Mouse (Mus musculus): ENCODE data around the gene Abcb1a. TPM values are rescaled to one million over a fixed set of nuclear protein-coding genes. Genes with fewer than 3 reads are reported as not detected.

Gene Abcb1a
- polyA plus RNA-seq, 1 experiment from 2014 or later: 0.64 TPM

DNA sequence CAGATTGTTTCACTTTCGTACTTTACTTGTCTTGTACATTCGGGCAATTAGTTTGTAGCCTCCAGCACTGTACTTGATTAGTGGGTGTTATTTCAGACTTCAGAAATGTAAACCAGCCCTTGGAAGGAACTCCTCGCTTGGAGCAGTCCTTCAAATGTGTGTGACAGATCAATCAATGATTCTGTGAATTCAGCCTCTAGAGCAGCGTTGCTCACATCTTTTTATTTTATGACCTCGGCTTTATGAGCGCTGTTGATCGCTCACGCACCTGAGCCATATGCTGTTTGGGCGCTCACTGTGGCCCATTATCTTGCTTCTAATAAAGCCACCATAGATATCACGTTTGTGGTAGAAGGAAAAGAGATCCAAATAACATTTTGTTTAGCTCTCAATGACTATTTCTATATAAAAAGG is 868 bp downstream of the Abcb1a start:
- DNase-seq (ENCODE audit: low spot score) (no peak), ATAC-seq (ENCODE audit: insufficient read depth, low FRiP score, low TSS enrichment) (peak; percentile 53; the same call in 1 of the 2 replicates)
- no peaks in the 10 kb centered on the region for H3K4me1 ChIP-seq (ENCODE audit: control insufficient read depth, insufficient read depth, low read length)
- H3K9ac ChIP-seq (ENCODE audit: low read length): no peak overlapping the region
- WGBS: 67% methylated on average over 10 of the region's 10 CpGs
- H3K36me3 ChIP-seq (ENCODE audit: control insufficient read depth, insufficient read depth, low read length): no peaks in the 10 kb centered on the region
- H3K9me3 ChIP-seq (ENCODE audit: control insufficient read depth, low read length): no peaks in the 10 kb centered on the region
- H3K4me3 ChIP-seq (ENCODE audit: low read depth, low read length): peak overlapping the region; percentile 33; the same call in 1 of the 2 replicates
- H3K27me3 ChIP-seq (ENCODE audit: control insufficient read depth, insufficient read depth, low read length): no peaks in the 10 kb centered on the region
- peak overlapping the region; percentile 70 for H3K4me2 ChIP-seq (ENCODE audit: low read depth)
- no peak overlapping the region for H3K27ac ChIP-seq (ENCODE audit: low read depth, low read length)

DNA sequence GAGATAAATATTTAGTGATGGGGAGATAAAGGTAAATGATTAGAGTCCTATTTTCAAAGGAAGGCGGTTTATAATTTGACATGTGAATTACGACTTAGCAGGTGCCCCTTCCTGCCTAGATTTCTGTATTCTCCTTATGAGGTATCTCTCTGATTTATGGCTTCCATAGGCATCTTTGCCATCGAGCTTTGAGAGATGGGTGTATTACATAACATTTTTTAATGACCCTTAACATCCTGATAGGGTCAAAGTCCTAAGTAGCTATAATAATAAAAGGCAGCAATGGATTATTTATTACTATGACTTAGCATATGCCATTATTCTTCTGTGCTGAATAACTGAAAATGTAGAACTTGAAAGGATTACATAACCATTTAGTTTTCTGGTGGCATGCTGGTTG is 4.8 kb downstream of the Abcb1a start:
- Histone ChIP-seq H3K9ac (ENCODE audit: low read length) (no peak overlapping the region), H3K4me1 (ENCODE audit: control insufficient read depth, insufficient read depth, low read length) (no peaks in the 10 kb centered on the region), H3K27ac (ENCODE audit: low read depth, low read length) (no peak overlapping the region), H3K36me3 (ENCODE audit: control insufficient read depth, insufficient read depth, low read length) (no peaks in the 10 kb centered on the region), H3K27me3 (ENCODE audit: control insufficient read depth, insufficient read depth, low read length) (no peaks in the 10 kb centered on the region), H3K4me2 (ENCODE audit: low read depth) (no peak overlapping the region), H3K4me3 (ENCODE audit: low read depth, low read length) (no peak overlapping the region), H3K9me3 (ENCODE audit: control insufficient read depth, low read length) (no peaks in the 10 kb centered on the region)
- no peak for ATAC-seq (ENCODE audit: insufficient read depth, low FRiP score, low TSS enrichment)
- whole genome bisulfite sequencing: 65% methylated on average over 3 of the region's 3 CpGs
- no peak for DNase-seq (ENCODE audit: low spot score)

DNA sequence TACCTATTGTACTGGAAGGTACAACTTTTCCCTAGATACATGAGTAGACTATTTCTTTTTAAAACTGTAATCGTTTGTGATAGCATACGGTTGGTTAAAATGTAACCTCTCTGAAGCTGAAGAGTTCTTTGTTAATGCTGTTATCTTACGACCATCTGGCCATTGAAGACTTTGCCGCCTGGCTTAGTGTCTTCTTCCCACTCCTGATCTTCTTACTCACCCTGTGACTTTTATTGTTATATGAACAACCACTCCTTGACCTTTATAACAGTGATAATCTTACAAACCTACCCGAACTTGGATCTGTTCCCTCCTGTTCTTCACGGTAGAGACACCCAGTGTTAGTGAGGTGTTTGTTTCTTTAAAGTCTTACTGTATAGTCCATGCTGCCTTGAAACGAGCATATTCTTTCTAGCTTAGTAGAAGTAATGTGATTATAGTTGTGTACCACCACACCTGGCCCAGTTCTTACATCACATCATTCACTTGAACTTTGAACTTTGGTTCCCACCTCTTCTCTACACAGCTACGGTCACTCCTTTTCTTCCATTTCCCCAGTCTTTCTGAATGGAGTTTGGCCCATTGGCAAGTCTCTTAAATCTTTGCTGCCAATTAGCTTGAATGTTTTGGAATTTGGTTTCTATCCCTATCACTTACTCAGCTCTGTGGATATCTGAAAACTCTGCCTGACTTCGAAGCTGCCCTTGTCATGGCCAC is 8.0 kb downstream of the Abcb1a start:
- H3K4me2 ChIP-seq (ENCODE audit: low read depth): no peak overlapping the region
- ATAC-seq (ENCODE audit: insufficient read depth, low FRiP score, low TSS enrichment): no peak
- DNase-seq (ENCODE audit: low spot score): no peak
- no peaks in the 10 kb centered on the region for H3K36me3 ChIP-seq (ENCODE audit: control insufficient read depth, insufficient read depth, low read length)
- H3K4me1 ChIP-seq (ENCODE audit: control insufficient read depth, insufficient read depth, low read length): no peaks in the 10 kb centered on the region
- no peaks in the 10 kb centered on the region for H3K9me3 ChIP-seq (ENCODE audit: control insufficient read depth, low read length)
- H3K9ac ChIP-seq (ENCODE audit: low read length): no peak overlapping the region
- no peak overlapping the region for H3K27ac ChIP-seq (ENCODE audit: low read depth, low read length)
- no peaks in the 10 kb centered on the region for H3K27me3 ChIP-seq (ENCODE audit: control insufficient read depth, insufficient read depth, low read length)
- H3K4me3 ChIP-seq (ENCODE audit: low read depth, low read length): no peak overlapping the region
- 80% methylated on average over 9 of the region's 9 CpGs for WGBS

GRCm38 (mm10) chr5:8669606-8670005 is 9.7 kb downstream of the Abcb1a start:
- ATAC-seq (ENCODE audit: insufficient read depth, low FRiP score, low TSS enrichment): no peak

DNA sequence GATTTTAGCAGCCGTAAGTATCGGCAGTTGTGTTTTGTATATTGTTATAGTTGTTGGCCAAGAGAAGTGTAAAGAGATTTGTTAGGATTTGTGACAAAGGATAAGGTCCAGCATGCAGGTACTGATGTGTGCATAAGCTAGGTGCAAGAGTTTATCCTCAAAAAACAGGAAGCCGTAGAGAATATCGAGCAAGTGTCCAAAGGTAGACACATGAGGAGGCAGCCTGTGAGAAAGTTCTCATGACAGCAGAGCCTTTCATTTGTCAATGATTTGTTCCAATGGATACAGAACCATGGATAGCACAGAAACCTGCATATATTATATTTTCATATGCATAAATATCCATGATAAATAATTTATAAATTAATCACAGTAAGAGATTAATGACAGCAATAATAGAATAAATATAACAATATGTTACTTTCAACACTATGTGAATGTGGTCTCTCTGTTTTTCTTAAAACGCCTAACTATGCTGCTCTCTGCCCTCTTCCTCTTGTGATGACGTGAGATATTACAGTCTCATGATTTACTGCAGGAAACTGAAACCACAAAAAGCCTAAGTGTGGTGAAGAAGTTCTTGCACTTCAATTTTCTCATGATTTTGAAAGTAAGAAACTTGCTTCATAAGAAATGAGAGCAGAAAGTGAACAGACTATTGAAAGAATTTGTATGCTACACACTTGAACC is 15.5 kb downstream of the Abcb1a start:
- no peak overlapping the region for H3K27ac ChIP-seq (ENCODE audit: low read depth, low read length)
- no peak for DNase-seq (ENCODE audit: low spot score)
- WGBS: 90% methylated on average over 6 of the region's 6 CpGs
- H3K27me3 ChIP-seq (ENCODE audit: control insufficient read depth, insufficient read depth, low read length): no peaks in the 10 kb centered on the region
- no peaks in the 10 kb centered on the region for H3K36me3 ChIP-seq (ENCODE audit: control insufficient read depth, insufficient read depth, low read length)
- no peak overlapping the region for H3K4me3 ChIP-seq (ENCODE audit: low read depth, low read length)
- no peak for ATAC-seq (ENCODE audit: insufficient read depth, low FRiP score, low TSS enrichment)
- H3K9me3 ChIP-seq (ENCODE audit: control insufficient read depth, low read length): no peaks in the 10 kb centered on the region
- H3K4me1 ChIP-seq (ENCODE audit: control insufficient read depth, insufficient read depth, low read length): no peaks in the 10 kb centered on the region
- H3K9ac ChIP-seq (ENCODE audit: low read length): no peak overlapping the region
- H3K4me2 ChIP-seq (ENCODE audit: low read depth): no peak overlapping the region

More at GRCm38 (mm10) chr5:8669606-8670005, 9.7 kb downstream of the Abcb1a start:
- 92% methylated on average over 1 of the region's 1 CpGs for WGBS
- H3K9me3 ChIP-seq (ENCODE audit: control insufficient read depth, low read length): no peaks in the 10 kb centered on the region
- no peak for DNase-seq (ENCODE audit: low spot score)
- no peaks in the 10 kb centered on the region for H3K4me1 ChIP-seq (ENCODE audit: control insufficient read depth, insufficient read depth, low read length)
- H3K27me3 ChIP-seq (ENCODE audit: control insufficient read depth, insufficient read depth, low read length): no peaks in the 10 kb centered on the region
- H3K9ac ChIP-seq (ENCODE audit: low read length): no peak overlapping the region
- no peaks in the 10 kb centered on the region for H3K36me3 ChIP-seq (ENCODE audit: control insufficient read depth, insufficient read depth, low read length)
- H3K27ac ChIP-seq (ENCODE audit: low read depth, low read length): no peak overlapping the region
- no peak overlapping the region for H3K4me2 ChIP-seq (ENCODE audit: low read depth)
- H3K4me3 ChIP-seq (ENCODE audit: low read depth, low read length): no peak overlapping the region

DNA sequence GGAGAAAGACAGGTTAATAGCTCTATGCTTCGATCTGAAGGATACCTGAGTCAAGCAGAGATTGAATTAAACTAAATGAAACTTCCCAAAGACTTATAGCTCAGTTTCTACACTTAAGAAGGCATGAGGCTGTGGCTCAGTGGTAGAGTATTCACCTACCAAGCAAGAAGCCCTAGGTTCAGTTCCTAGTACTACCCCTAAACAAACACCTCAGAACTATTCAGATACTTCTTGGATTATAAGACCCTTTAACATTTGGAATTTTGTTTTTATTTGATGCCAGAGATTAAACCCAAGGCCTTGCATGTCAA is 16.0 kb downstream of the Abcb1a start:
- Histone ChIP-seq H3K9me3 (ENCODE audit: control insufficient read depth, low read length) (no peaks in the 10 kb centered on the region), H3K4me2 (ENCODE audit: low read depth) (no peak overlapping the region), H3K4me1 (ENCODE audit: control insufficient read depth, insufficient read depth, low read length) (no peaks in the 10 kb centered on the region), H3K9ac (ENCODE audit: low read length) (no peak overlapping the region), H3K27ac (ENCODE audit: low read depth, low read length) (no peak overlapping the region), H3K4me3 (ENCODE audit: low read depth, low read length) (no peak overlapping the region), H3K36me3 (ENCODE audit: control insufficient read depth, insufficient read depth, low read length) (no peaks in the 10 kb centered on the region), H3K27me3 (ENCODE audit: control insufficient read depth, insufficient read depth, low read length) (no peaks in the 10 kb centered on the region)
- DNase-seq (ENCODE audit: low spot score): no peak
- no peak for ATAC-seq (ENCODE audit: insufficient read depth, low FRiP score, low TSS enrichment)
- WGBS: 93% methylated on average over 1 of the region's 1 CpGs

DNA sequence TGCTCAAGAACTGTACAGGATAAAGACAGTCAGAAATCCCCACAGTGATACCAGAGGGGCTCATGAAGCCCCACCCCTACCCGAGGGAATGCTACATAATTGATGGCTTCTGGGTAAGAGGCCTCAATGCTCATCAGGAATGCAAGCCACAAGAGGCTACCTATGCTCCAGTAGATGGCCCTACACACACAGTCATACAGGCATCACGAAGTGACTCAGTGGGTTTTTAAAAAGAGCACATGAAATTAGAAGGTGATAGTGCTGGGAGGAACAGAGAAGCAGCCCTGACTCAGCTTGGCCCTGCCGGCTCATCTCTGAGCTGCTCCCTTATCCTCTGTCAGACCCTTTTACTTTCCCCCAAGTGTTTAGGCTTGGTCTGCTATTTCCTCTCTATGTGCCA is 21.3 kb downstream of the Abcb1a start:
- DNase-seq (ENCODE audit: low spot score) (no peak), ATAC-seq (ENCODE audit: insufficient read depth, low FRiP score, low TSS enrichment) (no peak)
- no peaks in the 10 kb centered on the region for H3K36me3 ChIP-seq (ENCODE audit: control insufficient read depth, insufficient read depth, low read length)
- no peak overlapping the region for H3K4me2 ChIP-seq (ENCODE audit: low read depth)
- H3K9me3 ChIP-seq (ENCODE audit: control insufficient read depth, low read length): no peaks in the 10 kb centered on the region
- no peaks in the 10 kb centered on the region for H3K4me1 ChIP-seq (ENCODE audit: control insufficient read depth, insufficient read depth, low read length)
- 71% methylated on average over 3 of the region's 3 CpGs for WGBS
- H3K9ac ChIP-seq (ENCODE audit: low read length): no peak overlapping the region
- no peak overlapping the region for H3K4me3 ChIP-seq (ENCODE audit: low read depth, low read length)
- H3K27me3 ChIP-seq (ENCODE audit: control insufficient read depth, insufficient read depth, low read length): no peaks in the 10 kb centered on the region
- H3K27ac ChIP-seq (ENCODE audit: low read depth, low read length): no peak overlapping the region

- Histone ChIP-seq H3K4me2 (ENCODE audit: low read depth) (no peak overlapping the region), H3K36me3 (ENCODE audit: control insufficient read depth, insufficient read depth, low read length) (no peaks in the 10 kb centered on the region), H3K4me1 (ENCODE audit: control insufficient read depth, insufficient read depth, low read length) (no peaks in the 10 kb centered on the region), H3K27me3 (ENCODE audit: control insufficient read depth, insufficient read depth, low read length) (no peaks in the 10 kb centered on the region), H3K9ac (ENCODE audit: low read length) (no peak overlapping the region), H3K9me3 (ENCODE audit: control insufficient read depth, low read length) (no peaks in the 10 kb centered on the region), H3K27ac (ENCODE audit: low read depth, low read length) (no peak overlapping the region), H3K4me3 (ENCODE audit: low read depth, low read length) (no peak overlapping the region)
- 94% methylated on average over 3 of the region's 3 CpGs for WGBS
- DNase-seq (ENCODE audit: low spot score) (no peak), ATAC-seq (ENCODE audit: insufficient read depth, low FRiP score, low TSS enrichment) (no peak)
Measured at GRCm38 (mm10) chr5:8683686-8684085, 23.8 kb downstream of the Abcb1a start.

DNA sequence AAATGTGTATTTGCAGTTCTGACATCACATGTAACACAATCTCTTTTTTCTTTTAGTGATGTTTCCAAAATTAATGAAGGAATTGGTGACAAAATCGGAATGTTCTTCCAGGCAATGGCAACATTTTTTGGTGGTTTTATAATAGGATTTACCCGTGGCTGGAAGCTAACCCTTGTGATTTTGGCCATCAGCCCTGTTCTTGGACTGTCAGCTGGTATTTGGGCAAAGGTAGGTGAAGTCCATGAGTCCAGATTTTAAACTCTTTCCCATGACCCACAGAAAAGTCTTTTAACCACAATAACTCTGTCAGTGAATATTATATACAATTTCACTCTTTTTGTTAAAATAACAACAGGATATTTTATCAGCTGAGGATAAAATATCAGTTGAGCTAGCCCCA is 26.2 kb downstream of the Abcb1a start:
- Histone ChIP-seq H3K27me3 (ENCODE audit: control insufficient read depth, insufficient read depth, low read length) (no peaks in the 10 kb centered on the region), H3K36me3 (ENCODE audit: control insufficient read depth, insufficient read depth, low read length) (no peaks in the 10 kb centered on the region), H3K9ac (ENCODE audit: low read length) (no peak overlapping the region), H3K4me3 (ENCODE audit: low read depth, low read length) (no peak overlapping the region), H3K27ac (ENCODE audit: low read depth, low read length) (no peak overlapping the region), H3K4me2 (ENCODE audit: low read depth) (no peak overlapping the region), H3K4me1 (ENCODE audit: control insufficient read depth, insufficient read depth, low read length) (no peaks in the 10 kb centered on the region), H3K9me3 (ENCODE audit: control insufficient read depth, low read length) (no peaks in the 10 kb centered on the region)
- no peak for DNase-seq (ENCODE audit: low spot score)
- WGBS: 74% methylated on average over 2 of the region's 2 CpGs
- ATAC-seq (ENCODE audit: insufficient read depth, low FRiP score, low TSS enrichment): no peak

Measured in neural tube, embryonic 11.5 days (tissue).